Mouse (Mus musculus): Measurements from ENCODE around the gene Top2a. TPM values are rescaled to one million over a fixed set of nuclear protein-coding genes. Genes with fewer than 3 reads are reported as not detected.

The Top2a gene
- total and polyA plus RNA-seq, 2 experiments from 2014 or later = 19.7 to 40.7 TPM

DNA sequence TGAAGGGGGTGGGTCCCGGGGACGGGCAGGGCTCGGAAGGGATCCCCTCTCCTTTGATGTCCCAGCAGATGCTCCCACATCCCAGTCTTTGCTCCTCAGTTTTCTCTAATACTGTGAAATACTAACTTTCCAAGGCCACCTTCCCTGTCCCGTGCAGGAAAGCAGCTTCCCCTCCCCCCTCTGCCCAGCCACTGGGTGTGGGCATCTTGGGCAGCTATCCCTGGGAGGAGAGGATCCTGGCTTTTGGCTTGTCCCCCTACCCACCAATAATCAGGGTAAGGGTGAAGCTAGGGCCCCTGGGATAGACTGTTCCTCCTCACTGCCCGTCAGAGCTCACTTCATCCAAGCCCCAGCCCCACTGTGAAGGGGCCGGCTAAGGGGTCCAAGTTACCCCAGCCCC is 49.8 kb downstream of the Top2a start:
- no peak overlapping the region for H3K9ac ChIP-seq
- no peak for ATAC-seq
- H3K4me1 ChIP-seq (ENCODE audit: insufficient read depth) = peaks cover 19% of the 10 kb centered on the region
- TF ChIP-seq CTCF (IDR thresholded peaks at IDR 0.05; ENCODE audit: low read depth) = no peak
- H3K27me3 ChIP-seq (ENCODE audit: insufficient read depth, low read length) = no peaks in the 10 kb centered on the region
- H3K4me2 ChIP-seq (ENCODE audit: low read depth) = no peak overlapping the region
- no peak overlapping the region for H3K27ac ChIP-seq (ENCODE audit: low read depth, low read length)
- peaks cover 13% of the 10 kb centered on the region; the same call in 1 of the 2 replicates for H3K36me3 ChIP-seq (ENCODE audit: insufficient read depth)
- no peak for DNase-seq
- H3K4me3 ChIP-seq (ENCODE audit: low read depth, low read length) = no peak overlapping the region
- H3K9me3 ChIP-seq (ENCODE audit: low read length) = no peaks in the 10 kb centered on the region
- 81% methylated on average over 6 of the region's 6 CpGs for WGBS

DNA sequence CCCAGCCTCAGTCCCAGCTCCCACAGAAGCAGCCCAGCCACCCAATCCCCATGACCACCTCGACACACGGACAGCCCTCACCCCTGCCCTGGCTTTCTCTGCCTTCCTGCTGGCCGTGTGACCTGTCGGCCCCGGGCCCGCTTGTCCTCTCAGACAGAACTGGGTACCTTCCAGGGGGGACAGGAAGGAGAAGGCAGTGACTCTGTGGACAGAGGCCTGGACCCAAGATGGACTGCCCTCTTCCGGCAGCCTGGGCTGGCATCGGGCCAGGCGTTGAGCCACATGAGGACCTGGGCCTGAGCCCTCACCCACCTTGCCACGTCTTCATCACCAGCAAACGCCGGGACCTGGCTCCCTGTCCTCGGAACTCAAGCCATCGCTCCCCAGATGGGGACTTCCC is 50.4 kb downstream of the Top2a start:
- ATAC-seq (no peak), DNase-seq (no peak)
- TF ChIP-seq CTCF (IDR thresholded peaks at IDR 0.05; ENCODE audit: low read depth) = no peak
- Histone ChIP-seq H3K4me3 (ENCODE audit: low read depth, low read length) (no peak overlapping the region), H3K9ac (no peak overlapping the region), H3K36me3 (ENCODE audit: insufficient read depth) (peaks cover 13% of the 10 kb centered on the region; the same call in 1 of the 2 replicates), H3K27me3 (ENCODE audit: insufficient read depth, low read length) (no peaks in the 10 kb centered on the region), H3K27ac (ENCODE audit: low read depth, low read length) (no peak overlapping the region), H3K9me3 (ENCODE audit: low read length) (no peaks in the 10 kb centered on the region), H3K4me1 (ENCODE audit: insufficient read depth) (peaks cover 24% of the 10 kb centered on the region), H3K4me2 (ENCODE audit: low read depth) (no peak overlapping the region)
- WGBS = 85% methylated on average over 14 of the region's 14 CpGs

DNA sequence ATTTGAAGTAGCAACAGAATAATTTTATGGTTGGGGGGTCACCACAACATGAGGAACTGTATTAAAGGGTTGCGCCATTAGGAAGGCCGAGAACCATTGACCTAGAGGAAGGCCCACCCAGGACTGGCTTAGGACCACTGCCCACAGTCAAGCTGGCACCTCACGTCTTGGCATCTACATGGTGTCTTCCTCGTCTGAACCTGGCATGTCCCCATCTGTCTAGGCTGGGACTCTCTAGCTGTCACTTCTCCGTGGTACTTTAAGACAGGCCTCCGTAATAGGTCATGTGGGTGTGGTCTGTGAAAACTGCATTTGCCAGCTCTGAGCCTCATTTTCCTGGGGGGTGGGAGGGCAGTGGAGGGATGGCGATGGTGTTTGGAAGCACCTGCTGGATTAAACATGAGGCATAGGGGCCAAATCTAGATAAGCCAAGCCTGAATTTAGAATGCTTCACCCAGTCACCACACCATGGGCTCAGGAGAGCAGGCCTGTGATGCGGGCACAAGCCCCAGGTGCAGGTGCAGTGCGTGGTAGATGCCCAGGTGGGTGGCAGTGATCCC is 51.1 kb downstream of the Top2a start:
- Histone ChIP-seq H3K27me3 (ENCODE audit: insufficient read depth, low read length) (no peaks in the 10 kb centered on the region), H3K9ac (no peak overlapping the region), H3K36me3 (ENCODE audit: insufficient read depth) (peaks cover 13% of the 10 kb centered on the region; the same call in 1 of the 2 replicates), H3K4me2 (ENCODE audit: low read depth) (no peak overlapping the region), H3K4me3 (ENCODE audit: low read depth, low read length) (no peak overlapping the region), H3K9me3 (ENCODE audit: low read length) (no peaks in the 10 kb centered on the region), H3K27ac (ENCODE audit: low read depth, low read length) (no peak overlapping the region), H3K4me1 (ENCODE audit: insufficient read depth) (peaks cover 31% of the 10 kb centered on the region)
- TF ChIP-seq CTCF (IDR thresholded peaks at IDR 0.05; ENCODE audit: low read depth) = no peak
- WGBS = 84% methylated on average over 9 of the region's 9 CpGs
- no peak for DNase-seq
- no peak for ATAC-seq

DNA sequence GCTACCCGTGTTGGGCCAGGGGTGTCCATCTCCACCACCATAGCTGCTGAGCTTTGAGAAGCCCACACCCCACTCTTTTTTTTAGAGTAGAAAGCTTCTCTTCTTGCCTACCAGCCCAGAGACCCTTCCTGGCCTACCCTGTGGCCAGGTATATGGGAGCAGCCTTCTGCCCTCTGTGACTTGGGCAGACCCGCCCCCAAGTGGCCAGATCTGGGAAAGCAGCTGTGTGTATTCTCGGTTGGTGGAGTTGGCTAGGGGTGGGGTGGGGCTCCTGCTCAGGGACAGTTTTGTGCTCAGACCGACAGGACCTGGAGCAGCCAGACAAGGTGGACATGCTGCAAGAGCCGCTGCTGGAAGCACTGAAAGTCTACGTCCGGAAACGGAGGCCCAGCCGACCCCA is 51.8 kb downstream of the Top2a start:
- Histone ChIP-seq H3K4me2 (ENCODE audit: low read depth) (no peak overlapping the region), H3K9ac (no peak overlapping the region), H3K4me1 (ENCODE audit: insufficient read depth) (peaks cover 34% of the 10 kb centered on the region), H3K9me3 (ENCODE audit: low read length) (no peaks in the 10 kb centered on the region), H3K36me3 (ENCODE audit: insufficient read depth) (peaks cover 13% of the 10 kb centered on the region; the same call in 1 of the 2 replicates), H3K4me3 (ENCODE audit: low read depth, low read length) (no peak overlapping the region), H3K27me3 (ENCODE audit: insufficient read depth, low read length) (no peaks in the 10 kb centered on the region), H3K27ac (ENCODE audit: low read depth, low read length) (no peak overlapping the region)
- no peak for ATAC-seq
- WGBS = 59% methylated on average over 9 of the region's 9 CpGs
- peak; percentile 78 for DNase-seq
- TF ChIP-seq CTCF (IDR thresholded peaks at IDR 0.05; ENCODE audit: low read depth) = peak; percentile 93

DNA sequence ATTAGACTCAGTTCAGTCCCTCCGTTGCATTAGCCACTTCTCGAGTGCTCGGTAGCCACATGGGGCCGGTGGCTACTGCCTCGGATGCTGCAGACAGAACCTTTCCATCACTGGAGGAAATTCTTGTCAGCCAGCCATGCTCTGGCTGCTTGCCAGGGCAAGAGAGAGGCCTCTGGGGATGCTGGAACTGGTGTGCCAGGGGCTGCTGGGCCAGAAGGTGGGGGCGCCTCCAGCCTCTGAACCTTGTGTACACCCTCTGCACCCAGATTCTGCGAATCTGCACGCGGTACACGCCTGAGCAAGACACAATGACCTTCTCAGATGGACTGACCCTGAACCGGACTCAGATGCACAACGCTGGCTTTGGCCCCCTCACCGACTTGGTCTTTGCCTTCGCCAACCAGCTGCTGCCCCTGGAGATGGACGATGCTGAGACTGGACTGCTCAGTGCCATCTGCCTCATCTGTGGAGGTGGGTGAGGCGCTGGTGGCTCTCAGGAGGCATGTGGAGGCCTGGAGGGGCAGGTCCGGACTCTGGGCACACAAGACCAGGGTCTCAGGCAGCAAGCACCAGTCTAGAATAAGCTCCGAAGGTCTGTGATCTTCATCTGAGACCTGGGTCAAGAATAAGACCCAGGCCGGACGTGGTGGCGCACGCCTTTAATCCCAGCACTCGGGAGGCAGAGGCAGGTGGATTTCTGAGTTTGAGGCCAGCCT is 52.5 kb downstream of the Top2a start:
- ATAC-seq = no peak
- H3K4me1 ChIP-seq (ENCODE audit: insufficient read depth) = peaks cover 35% of the 10 kb centered on the region
- H3K9ac ChIP-seq = no peak overlapping the region

DNA sequence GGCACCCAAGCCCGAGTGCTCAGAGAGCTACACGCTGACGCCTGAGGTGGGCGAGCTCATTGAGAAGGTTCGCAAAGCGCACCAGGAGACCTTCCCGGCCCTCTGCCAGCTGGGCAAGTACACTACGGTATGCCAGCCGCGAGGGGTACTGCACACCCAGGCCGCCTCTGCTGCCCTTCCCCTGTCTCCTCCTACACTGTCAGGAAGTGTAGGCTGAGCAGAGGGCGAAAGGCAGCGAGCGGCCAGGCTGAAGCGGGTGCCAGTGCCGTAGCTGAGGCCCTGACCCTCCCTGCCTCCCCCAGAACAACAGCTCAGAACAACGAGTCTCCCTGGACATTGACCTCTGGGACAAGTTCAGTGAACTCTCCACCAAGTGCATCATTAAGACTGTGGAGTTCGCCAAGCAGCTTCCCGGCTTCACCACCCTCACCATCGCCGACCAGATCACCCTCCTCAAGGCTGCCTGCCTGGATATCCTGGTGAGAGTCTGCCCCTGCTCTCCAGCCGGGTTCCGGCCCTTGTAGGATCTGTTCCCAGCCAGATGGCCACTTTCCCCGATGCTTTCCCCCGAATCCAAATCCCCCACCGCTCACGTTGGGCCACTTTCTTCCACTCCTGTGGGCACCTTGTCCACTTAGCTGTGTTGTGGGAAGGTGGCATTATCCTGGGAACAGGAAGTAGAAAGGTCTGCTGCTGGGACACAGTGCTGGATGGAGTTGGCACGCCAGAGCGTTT is 53.6 kb downstream of the Top2a start:
- Histone ChIP-seq H3K4me2 (ENCODE audit: low read depth) (peak overlapping the region; percentile 39; the same call in 1 of the 2 replicates), H3K27me3 (ENCODE audit: insufficient read depth, low read length) (no peaks in the 10 kb centered on the region), H3K36me3 (ENCODE audit: insufficient read depth) (peaks cover 13% of the 10 kb centered on the region; the same call in 1 of the 2 replicates), H3K9ac (no peak overlapping the region), H3K4me1 (ENCODE audit: insufficient read depth) (peaks cover 46% of the 10 kb centered on the region), H3K9me3 (ENCODE audit: low read length) (no peaks in the 10 kb centered on the region), H3K27ac (ENCODE audit: low read depth, low read length) (peak overlapping the region; percentile 88), H3K4me3 (ENCODE audit: low read depth, low read length) (no peak overlapping the region)
- WGBS = 44% methylated on average over 29 of the region's 29 CpGs
- TF ChIP-seq CTCF (IDR thresholded peaks at IDR 0.05; ENCODE audit: low read depth) = no peak
- ATAC-seq (no peak), DNase-seq (peak; percentile 17)

More for the DNA sequence above, 52.5 kb downstream of the Top2a start:
- no peak overlapping the region for H3K4me2 ChIP-seq (ENCODE audit: low read depth)
- DNase-seq = peak; percentile 69
- peaks cover 13% of the 10 kb centered on the region; the same call in 1 of the 2 replicates for H3K36me3 ChIP-seq (ENCODE audit: insufficient read depth)
- H3K27ac ChIP-seq (ENCODE audit: low read depth, low read length) = no peak overlapping the region
- H3K9me3 ChIP-seq (ENCODE audit: low read length) = no peaks in the 10 kb centered on the region
- H3K27me3 ChIP-seq (ENCODE audit: insufficient read depth, low read length) = no peaks in the 10 kb centered on the region
- 62% methylated on average over 23 of the region's 23 CpGs for WGBS
- no peak for TF ChIP-seq CTCF (IDR thresholded peaks at IDR 0.05; ENCODE audit: low read depth)
- H3K4me3 ChIP-seq (ENCODE audit: low read depth, low read length) = no peak overlapping the region
